8 mouse cellular contexts compared by ENCODE assay signal in genomic region chr7:27273739-27274351, GRCm38 (mm10). TPM values are rescaled to one million over a fixed set of nuclear protein-coding genes. Genes with fewer than 3 reads are reported as not detected.
DNase-seq lines count a peak whose midpoint lies in the region; ATAC-seq lines count a peak whose summit lies in the region.

No protein-coding gene starts in this region.

- H3K9ac ChIP-seq in forebrain, embryonic 13.5 days, result no peak overlapping the region
- no peak overlapping the region for H3K9ac ChIP-seq in intestine, embryonic 14.5 days (ENCODE audit: low read length)

- peak overlapping the region; percentile 31 for H3K4me3 ChIP-seq in forebrain, embryonic 10.5 days
- H3K4me3 ChIP-seq in forebrain, embryonic 13.5 days, result no peak overlapping the region
- no peak overlapping the region for H3K4me3 ChIP-seq in intestine, embryonic 14.5 days (ENCODE audit: low read depth, low read length)

- H3K4me2 ChIP-seq in forebrain, embryonic 13.5 days, result no peak overlapping the region
- no peak overlapping the region for H3K4me2 ChIP-seq in intestine, embryonic 14.5 days (ENCODE audit: low read length)

- peak overlapping the region; percentile 68; the same call in 1 of the 2 replicates for H3K27ac ChIP-seq in forebrain, embryonic 10.5 days
- H3K27ac ChIP-seq in forebrain, embryonic 13.5 days, result no peak overlapping the region
- no peak overlapping the region for H3K27ac ChIP-seq in intestine, embryonic 14.5 days (ENCODE audit: low read depth)

- peaks cover 7% of the 10 kb centered on the region; the same call in 1 of the 2 replicates for H3K9me3 ChIP-seq in forebrain, embryonic 10.5 days
- no peaks in the 10 kb centered on the region for H3K9me3 ChIP-seq in forebrain, embryonic 13.5 days (replicated peaks)
- H3K9me3 ChIP-seq in intestine, embryonic 14.5 days (ENCODE audit: control insufficient read depth, low read length), result 0 out of 2 replicates have a peak, but pooled peaks cover 2% of the 10 kb centered on the region

- H3K4me1 ChIP-seq in forebrain, embryonic 10.5 days, result 0 out of 2 replicates have a peak, but pooled peaks cover 3% of the 10 kb centered on the region
- H3K4me1 ChIP-seq in forebrain, embryonic 13.5 days, result no peaks in the 10 kb centered on the region
- no peaks in the 10 kb centered on the region for H3K4me1 ChIP-seq in intestine, embryonic 14.5 days (replicated peaks; ENCODE audit: control insufficient read depth, insufficient read depth, low read length)

- H3K36me3 ChIP-seq in forebrain, embryonic 10.5 days (replicated peaks), result peaks cover 95% of the 10 kb centered on the region
- H3K36me3 ChIP-seq in forebrain, embryonic 13.5 days (ENCODE audit: poor library complexity, severe bottlenecking), result peaks cover 92% of the 10 kb centered on the region
- peaks cover 77% of the 10 kb centered on the region for H3K36me3 ChIP-seq in intestine, embryonic 14.5 days (ENCODE audit: control insufficient read depth, insufficient read depth, low read length)

- H3K27me3 ChIP-seq in forebrain, embryonic 10.5 days (ENCODE audit: poor library complexity, severe bottlenecking), result no peaks in the 10 kb centered on the region
- H3K27me3 ChIP-seq in forebrain, embryonic 13.5 days, result no peaks in the 10 kb centered on the region
- no peaks in the 10 kb centered on the region for H3K27me3 ChIP-seq in intestine, embryonic 14.5 days (replicated peaks; ENCODE audit: control insufficient read depth, insufficient read depth, low read length)

- 55% methylated on average over 32 of the region's 32 CpGs for WGBS in forebrain, embryonic 10.5 days
- 57% methylated on average over 32 of the region's 32 CpGs for WGBS in forebrain, embryonic 13.5 days
- WGBS in intestine, embryonic 14.5 days, result 45% methylated on average over 32 of the region's 32 CpGs

- DNase-seq in forebrain, embryonic 10.5 days (ENCODE audit: extremely low spot score, low spot score), result peak; percentile 48
- peak; percentile 21 for DNase-seq in urinary bladder, postnatal 25 days (ENCODE audit: low spot score)
- DNase-seq in urinary bladder, postnatal 10 days (ENCODE audit: low spot score), result no peak
- no peak for DNase-seq in intestine, embryonic 14.5 days (ENCODE audit: low spot score)
- peak; percentile 49 for DNase-seq in lung, postnatal 10 days
- no peak for DNase-seq in frontal cortex, postnatal 10 days (ENCODE audit: low spot score in 2 of 2)
- DNase-seq in cerebellum, adult 11 months, result no peak

- no peak for ATAC-seq in forebrain, embryonic 13.5 days
- 0 out of 2 replicates have a peak, but pooled peaks have one; percentile 7 for ATAC-seq in intestine, embryonic 14.5 days (replicated peaks; ENCODE audit: low FRiP score, low TSS enrichment, low read depth)

RNA-seq across cellular contexts. Expression of gene Numbl, which starts 15.6 kb away (rescaled TPM):
- polyA plus RNA-seq in forebrain, embryonic 10.5 days (2016; fragmentation: Nextera tagmentation; extraction: Ambion mirVana), result 13.6 and 15.6 TPM in 2 replicates
- 31.1 and 32.3 TPM in 2 replicates for polyA plus RNA-seq in forebrain, embryonic 13.5 days (2015; fragmentation: Nextera tagmentation; extraction: Ambion mirVana)
- polyA plus RNA-seq in intestine, embryonic 14.5 days (2014; fragmentation: Nextera tagmentation; extraction: Ambion mirVana), result 9.2 and 11.0 TPM in 2 replicates

RNA-seq across cellular contexts. Expression of gene Coq8b, which starts 41.0 kb away (rescaled TPM):
- polyA plus RNA-seq in forebrain, embryonic 10.5 days (2016; fragmentation: Nextera tagmentation; extraction: Ambion mirVana), result 24.1 and 24.4 TPM in 2 replicates
- 22.3 and 25.5 TPM in 2 replicates for polyA plus RNA-seq in forebrain, embryonic 13.5 days (2015; fragmentation: Nextera tagmentation; extraction: Ambion mirVana)
- 16.7 and 18.0 TPM in 2 replicates for polyA plus RNA-seq in intestine, embryonic 14.5 days (2014; fragmentation: Nextera tagmentation; extraction: Ambion mirVana)

RNA-seq across cellular contexts. Expression of gene Itpkc, which starts 45.4 kb away (rescaled TPM):
- 4.4 and 5.3 TPM in 2 replicates for polyA plus RNA-seq in forebrain, embryonic 10.5 days (2016; fragmentation: Nextera tagmentation; extraction: Ambion mirVana)
- 4.6 and 5.4 TPM in 2 replicates for polyA plus RNA-seq in forebrain, embryonic 13.5 days (2015; fragmentation: Nextera tagmentation; extraction: Ambion mirVana)
- polyA plus RNA-seq in intestine, embryonic 14.5 days (2014; fragmentation: Nextera tagmentation; extraction: Ambion mirVana), result 8.9 and 9.3 TPM in 2 replicates

Comparison
In these comparisons a context has a peak if more than half of its experiments do, and no peak if none do; other contexts are left out.
1. DNase-seq: peak in forebrain, embryonic 10.5 days (single experiment), urinary bladder, postnatal 25 days (single experiment) and lung, postnatal 10 days (single experiment); none in urinary bladder, postnatal 10 days (single experiment), intestine, embryonic 14.5 days (single experiment), frontal cortex, postnatal 10 days (0 of 2) and cerebellum, adult 11 months (single experiment).